Mouse (Mus musculus): ENCODE data around the gene Zeb2.

Zeb2 gene

DNA sequence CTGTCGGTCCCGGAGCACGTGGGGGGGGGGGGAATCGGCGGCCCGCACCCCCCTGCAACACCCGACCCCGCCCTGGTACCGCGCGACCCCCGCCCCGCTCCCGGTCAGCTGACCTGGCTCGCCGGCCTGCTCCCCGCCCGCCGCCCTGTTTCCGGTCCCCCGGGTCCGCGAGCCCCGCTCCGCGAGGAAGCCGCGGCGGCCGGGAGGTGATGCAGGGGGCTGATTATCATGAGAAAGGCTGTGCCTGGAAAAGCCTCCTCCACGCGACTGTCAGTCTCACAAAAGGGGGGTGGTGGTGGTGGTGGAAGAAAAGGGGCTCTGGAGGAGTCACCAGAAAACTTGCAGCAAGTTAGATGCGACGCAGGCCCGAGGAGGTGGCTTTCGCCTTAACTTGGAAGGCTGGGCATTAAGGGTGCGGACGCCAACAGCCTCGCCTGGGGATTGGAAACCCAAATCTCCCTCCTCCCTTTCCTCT is at the start of gene Zeb2:
Zeb2 (minus strand) TSS at position 309 of the 475 bp plus-strand sequence.
- DNase-seq = peak; percentile 47

DNA sequence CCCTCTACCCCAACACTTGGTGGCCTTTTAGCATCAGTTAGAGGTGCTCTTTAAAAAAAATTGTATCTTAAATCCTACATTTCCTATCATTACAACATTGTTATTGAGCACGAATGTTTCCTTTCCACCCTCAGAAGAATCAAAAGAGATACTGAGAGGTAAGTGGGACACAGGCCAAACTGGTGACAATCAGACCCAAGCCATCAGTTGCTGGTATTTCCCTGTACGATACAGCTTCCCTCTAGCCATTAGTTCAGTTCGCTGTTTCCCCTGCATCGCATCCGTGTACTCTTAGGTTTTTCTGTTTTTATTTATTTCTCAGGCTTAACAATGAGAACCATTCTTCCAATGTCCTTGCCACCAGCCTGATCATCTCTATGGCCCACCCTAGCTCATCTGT is 41.6 kb upstream of the Zeb2 start:
- no peak for DNase-seq

DNA sequence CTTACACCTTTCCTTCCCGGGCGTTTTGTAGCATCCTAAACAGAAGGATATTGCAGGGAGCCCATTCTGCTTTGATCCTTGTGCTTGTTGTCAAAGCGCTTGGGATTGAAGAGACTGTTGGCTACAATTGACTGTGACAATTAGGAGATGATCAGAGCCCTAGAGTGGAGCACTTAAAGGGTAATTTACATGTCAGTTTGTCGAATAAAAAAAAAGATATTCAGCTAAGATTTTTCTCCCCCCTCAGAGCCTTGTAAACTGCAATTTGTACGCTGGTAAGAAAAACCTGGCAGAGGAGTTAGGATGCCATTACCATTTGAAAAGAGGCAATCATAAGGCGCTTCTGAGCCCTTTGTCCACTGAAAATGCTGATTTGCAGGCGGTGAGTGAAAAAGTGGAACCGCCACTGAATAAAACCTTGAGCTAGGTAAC is 41.2 kb upstream of the Zeb2 start:
- no peak for DNase-seq

DNA sequence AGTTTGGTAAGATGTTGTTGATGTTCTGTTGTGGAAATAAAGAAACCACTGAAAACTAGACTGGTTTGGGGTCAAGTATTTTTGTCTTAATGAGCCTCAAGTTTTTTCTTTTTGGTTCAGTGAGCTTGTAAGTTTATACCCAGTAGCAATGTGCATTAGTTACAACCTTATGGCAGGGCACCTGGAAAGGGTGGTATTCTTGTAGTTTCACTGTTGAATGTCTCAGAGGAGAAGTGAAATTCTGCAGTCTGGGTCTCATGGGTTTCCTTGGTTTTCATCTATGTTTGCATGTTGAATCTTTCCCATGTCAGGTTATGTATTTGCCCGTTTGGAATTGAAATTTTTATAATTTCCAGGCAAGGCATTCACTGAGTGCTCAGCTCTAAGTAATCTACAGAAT is 36.1 kb upstream of the Zeb2 start:
- DNase-seq = no peak

DNA sequence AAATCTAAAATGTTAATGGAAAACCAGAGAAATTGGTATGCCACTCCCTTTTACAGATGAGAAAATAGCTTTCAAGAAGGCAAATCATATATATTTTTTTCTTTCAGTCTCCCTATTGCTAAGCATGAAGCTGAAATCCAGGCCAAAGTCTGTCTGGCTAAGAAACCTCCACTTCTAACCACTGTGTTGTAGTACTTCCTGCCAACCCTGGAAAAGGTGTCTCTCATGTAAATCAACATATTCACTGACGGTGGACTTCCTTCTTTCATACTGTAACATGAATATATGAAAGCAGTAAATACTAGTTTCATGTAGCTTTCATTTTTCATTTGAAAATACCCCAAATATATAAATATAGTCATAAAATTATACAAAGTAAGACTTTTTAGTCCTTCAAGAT is 26.0 kb upstream of the Zeb2 start:
- no peak for DNase-seq

DNA sequence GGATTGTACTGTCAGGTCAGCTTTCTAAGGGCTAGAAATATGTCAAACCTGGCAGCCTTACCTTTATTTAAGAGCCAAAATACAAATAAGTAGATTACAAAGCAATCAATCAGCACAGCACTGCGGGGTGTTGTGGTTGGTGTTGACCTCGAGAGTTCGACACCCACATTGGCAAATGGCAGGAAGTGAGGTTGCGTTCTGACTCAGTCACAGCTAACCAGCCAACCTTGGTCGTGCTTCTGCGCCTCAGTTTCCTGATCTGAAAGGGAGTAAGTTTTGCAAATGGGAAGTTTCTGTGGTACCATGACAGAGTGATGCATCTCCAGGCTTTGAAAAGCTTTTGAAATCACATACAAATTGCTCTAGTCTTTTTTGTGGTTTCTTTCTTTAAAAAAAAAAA is 21.7 kb upstream of the Zeb2 start:
- DNase-seq = no peak

DNA sequence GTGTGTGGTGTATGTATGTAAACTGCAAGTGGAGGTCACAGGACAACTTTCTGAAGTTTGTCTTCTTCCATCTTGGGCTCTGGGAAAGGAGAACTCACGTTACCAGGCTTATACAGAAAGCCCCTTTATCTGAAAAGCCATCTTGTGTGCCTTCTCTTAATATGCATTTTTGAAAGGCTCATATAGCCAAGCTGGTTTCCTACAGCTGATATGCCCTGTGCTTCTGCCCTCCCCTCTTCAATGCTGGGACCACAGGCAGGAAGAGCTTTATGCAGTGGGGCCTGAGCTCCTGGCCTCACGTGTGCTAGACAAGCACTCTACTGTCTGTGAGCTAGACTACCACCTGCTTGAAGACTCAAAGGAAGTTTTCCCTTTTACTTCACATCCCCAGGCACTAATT is 19.6 kb upstream of the Zeb2 start:
- DNase-seq = no peak

DNA sequence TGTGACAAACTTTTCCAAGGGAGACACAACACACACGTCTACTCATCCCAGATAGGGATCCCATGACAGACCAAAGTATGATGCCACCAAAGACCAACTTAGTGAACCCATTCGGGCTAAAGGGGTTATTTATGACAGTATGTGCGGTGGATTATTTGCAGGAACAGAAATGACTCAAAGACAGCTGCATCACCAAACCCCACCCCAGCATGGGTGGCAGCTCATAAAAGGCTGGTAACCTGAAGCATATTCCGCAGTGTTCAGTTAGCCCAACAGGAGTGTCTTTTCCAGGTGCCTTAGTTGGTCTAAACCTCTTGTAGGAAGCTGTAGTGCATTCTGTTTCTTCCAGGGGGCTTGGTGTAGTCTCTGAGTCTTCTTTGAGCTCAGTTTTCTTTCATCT is 16.0 kb upstream of the Zeb2 start:
- DNase-seq = no peak

DNA sequence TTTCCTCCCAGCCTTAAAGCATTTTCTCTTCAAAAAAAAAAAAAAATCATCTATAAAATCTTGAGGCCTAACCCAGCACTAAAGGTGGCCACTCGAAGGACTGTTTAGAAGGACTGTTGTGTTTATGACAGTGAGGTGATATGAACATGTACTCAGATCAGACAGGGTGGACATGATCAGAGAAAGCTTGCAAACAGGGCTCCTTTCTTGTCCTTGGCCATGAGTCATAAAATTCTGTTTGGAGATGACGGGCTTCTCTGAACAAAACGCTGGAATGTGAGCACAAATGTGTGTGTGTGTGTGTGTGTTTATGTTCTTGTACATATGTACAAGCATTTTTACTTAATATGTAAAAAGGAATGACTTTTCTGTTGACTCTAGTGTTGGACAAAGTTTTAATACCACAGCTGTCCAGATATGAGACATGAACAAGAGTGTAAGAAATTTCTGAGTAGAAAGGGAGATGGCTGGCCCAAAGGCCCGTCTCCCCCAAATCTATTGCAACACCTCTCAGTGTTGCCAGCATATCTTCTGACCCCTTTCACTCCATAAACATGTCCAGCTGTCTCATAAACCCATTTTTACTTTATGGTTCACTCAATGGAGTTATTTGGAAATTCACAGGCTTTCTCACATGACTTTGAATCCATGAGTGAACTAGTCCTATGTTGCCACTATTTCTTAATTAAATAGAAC is 13.4 kb upstream of the Zeb2 start:
- no peak for DNase-seq

DNA sequence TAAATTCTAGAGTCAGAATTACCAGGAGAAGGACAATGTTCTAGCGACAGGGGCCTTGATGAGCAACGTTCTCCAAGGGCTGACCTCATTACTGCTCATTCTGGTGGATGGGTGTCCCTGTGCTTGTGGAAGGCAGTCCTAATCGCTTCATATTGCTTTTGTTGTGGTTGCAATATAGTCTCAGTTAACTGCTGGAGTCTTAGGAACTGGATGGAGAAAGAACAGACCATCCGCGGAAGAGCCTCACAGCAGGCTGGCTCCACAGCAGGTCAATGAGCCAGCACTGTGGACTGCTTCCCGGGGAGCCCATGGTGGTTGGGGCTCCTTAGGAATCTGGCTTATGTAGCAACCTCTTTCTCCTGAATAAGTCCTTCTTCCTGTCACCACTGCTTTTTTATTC is 12.4 kb upstream of the Zeb2 start:
- no peak for DNase-seq

DNA sequence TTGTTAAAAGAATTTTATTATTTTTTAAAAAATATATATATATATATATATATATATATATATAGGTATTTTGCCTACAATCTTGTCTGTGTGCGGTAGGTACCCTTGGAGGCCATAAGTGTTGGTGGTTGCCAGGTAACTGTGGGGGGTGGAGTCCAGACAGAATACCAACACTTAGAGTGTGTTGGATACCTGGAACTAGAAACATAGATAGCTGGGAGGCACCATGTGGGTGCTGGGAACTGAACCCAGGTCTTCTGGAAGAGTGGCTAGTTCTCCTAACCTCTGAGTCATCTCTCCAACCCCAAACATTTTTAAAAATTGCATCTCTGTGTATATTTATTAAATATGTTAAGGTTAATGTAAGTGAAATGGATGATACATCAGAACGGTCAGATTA is 11.5 kb upstream of the Zeb2 start:
- no peak for DNase-seq

DNA sequence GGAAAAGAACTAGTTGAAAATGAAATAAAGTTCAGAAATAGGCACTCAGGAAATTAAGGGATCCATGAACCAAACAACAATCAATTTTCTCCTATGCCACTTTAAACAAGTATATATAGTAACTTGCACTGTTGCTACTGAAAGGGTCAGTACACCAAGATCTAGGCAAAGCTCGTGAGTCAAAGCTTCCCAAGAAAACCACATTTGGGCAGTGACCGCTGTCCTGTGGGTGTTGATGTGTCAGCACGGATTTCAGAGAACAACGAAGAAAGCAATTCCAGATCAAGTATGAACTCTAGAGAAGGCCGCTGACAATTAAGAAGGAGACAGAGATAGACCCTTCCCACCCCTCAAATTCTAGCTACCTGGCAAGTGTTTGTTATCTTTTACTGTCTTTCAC is 9.2 kb upstream of the Zeb2 start:
- no peak for DNase-seq

DNA sequence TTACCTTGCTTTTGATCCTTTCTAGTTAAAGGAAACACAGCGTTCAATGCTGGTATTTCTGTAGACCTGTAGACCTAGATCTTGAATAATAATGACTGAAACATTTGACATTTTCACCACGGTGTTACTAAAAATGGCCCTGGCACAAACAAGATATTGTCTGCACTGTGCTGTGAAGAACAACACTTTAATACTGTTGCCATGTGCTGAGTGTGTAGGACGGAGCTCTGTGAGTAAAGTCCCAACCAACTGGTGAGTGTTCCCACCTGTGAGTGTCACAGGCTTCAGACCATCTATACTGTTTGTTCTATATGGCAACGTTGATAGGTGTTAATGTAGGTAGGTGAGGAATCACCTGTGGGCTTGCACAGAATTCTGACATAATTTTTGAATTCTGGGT is 8.0 kb upstream of the Zeb2 start:
- no peak for DNase-seq

DNA sequence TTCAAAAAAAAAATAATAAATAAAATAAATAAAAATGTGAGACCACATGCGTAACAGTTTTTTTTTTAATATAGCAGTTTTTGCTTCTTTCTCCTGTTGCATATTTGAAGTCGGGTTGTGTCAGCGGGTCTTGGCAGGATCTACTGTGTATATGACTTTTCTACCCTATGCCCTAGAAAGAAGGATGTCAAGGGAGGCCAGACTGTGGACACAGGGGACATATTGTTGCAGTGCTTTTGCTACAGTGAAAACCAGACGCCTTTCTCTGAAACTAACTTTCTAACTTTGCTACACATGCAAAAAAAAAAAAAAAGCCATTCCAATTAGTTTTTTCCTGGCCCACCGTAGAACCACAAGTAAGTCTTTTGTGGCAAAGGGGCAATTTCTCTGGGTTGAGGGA is 6.3 kb upstream of the Zeb2 start:
- DNase-seq = no peak

DNA sequence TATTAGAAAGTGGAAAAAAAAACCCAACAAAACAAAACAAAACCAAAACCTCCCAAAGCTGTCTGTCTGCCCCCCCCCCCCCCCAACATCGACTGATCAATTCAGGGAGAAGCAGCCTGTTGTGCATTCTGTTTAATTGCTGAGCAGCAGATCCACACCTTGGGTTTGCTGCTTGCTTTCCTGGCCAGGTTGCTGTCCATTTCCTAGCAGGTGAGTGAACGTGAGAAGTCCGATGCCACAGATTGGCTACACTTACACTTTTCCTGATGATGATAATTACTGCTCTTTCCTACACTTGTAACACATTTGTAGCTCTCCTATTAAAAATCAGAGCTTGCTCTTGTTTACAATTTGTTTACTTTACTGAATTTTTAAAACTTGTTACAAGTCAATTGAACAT is 926 bp upstream of the Zeb2 start:
- DNase-seq = no peak

DNA sequence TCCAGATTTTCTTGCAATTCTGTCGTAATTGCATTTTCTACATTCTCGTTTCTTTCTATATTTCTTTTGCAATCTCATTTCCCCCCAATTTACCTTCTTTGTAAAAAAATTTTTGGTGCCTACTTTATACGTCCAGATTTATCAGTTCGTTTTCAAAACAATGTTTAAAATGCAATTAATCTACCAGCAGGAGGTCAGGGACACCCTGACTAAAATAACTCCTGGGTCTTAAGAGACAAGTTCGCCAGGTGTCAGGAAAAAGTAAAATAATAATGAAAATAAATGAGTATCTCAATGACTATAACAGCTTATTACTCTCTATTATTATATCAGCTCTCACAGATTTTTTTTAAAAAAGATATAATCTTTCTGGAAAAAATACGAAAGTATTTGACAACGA is 397 bp upstream of the Zeb2 start:
- DNase-seq = no peak

DNA sequence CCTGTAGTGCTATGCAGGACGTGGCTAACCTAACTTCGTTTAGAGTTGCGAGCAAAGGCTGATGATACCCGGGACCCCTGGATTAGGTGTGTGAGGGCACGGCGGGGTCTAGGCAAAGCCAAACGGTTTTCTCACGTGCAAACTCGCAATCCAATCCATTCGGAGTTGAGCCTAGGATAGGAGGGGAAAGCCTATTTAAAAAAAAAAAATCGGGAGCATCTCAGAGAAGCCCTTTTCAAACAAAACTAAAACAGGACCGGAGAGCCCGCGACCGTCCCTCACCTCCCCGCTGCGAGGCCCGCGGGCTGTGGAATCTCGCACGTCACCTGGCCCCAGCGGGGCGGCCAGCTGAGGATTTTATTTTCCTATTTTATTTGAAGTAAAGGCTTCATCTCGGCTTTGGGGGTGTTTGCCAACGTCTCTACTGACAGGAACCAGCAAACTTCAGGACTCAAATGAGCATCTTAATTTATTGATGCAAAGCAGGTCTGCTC is 617 bp downstream of the Zeb2 start:
- DNase-seq = peak; percentile 23

DNA sequence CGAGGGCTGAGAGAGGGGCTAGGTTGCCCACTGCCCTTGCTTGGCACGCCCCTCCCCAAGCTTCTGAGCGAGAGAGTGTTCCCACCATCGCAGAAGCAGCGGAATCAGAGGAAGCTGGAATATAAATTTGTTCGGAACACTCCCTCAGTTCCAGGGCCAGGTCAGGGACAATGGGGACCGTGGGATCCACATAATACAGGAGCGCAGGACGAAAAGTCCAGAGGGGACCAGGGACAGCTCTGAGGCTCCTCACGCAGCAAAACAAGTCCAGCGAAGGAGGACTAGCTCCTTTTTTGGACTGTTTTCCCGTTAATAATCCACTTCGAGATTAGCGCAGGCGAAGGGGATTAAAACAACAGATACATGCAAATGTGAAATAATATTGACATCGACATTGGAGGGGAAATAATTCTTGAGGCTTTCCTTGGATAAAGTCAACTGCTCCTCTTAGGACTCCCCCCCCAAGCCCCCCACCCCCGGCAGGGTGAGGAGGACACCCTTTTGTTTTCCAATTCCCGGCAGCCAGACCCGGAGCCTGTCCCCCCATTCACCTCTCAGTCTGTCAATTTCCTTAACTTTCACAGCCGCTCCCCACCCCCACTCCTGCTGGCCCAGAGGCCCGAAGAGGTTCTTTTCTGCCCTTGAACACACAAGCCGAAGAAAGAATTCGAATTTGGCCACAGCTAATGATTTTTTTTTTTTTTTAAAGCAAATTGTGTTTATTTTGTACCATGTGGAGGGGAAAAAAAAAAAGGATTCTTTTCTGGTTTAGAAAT is 1.3 kb downstream of the Zeb2 start:
- DNase-seq = no peak

DNA sequence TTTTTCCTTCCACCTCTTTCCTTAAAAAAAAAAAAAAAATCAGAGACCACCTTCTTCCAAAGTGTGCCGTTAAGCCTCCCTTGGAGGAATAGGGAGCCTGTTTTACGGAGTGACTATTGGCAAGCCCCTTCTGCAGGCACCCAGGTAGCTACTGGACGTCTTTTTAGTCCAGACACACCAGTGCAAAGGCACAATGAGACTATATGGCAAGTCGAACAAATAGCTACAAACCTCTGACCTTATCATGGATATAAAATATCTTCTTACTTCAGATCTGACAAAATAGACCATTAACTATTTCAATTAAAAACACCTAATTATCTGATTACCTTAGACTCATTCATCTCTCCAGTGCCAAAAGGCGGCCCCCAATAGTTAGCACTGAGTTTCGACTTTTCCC is 2.0 kb downstream of the Zeb2 start:
- DNase-seq = no peak

DNA sequence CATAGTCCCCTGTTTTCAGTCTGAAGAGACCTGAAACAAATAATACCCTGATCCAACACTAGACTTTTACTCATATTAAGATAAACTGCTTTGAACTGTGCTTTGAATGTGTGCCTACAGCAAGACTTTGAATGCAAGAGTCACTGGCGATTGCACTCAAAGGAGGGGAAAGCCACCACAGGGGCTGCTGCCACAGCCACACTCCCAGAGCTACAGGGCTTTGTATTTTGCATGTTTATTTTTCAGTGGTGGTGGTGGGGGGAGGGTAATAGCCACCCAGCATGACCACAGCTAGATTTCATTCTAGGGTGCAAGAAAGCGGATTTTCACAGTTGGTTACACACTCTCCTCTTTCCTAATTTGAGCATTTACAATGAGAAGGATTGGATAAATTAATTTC is 2.6 kb downstream of the Zeb2 start:
- no peak for DNase-seq

DNA sequence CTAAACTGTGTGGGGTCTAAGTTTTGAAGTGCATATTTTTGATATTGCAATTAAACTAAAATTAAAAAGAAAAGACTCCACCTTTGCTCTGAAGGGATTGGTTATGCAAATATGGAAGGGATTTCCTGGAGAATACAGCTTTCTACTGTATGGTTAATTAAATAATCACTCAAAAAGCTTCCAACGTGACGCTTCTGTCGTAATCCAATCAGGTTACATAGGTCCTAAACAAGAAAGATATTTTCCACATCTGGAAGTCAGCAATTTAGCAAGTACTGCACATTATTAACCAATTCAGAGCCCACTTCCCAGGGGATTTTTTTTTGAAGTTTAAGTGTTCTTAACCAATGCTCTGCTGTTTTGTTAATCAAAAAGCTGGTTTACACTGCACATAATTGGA is 3.3 kb downstream of the Zeb2 start:
- no peak for DNase-seq

DNA sequence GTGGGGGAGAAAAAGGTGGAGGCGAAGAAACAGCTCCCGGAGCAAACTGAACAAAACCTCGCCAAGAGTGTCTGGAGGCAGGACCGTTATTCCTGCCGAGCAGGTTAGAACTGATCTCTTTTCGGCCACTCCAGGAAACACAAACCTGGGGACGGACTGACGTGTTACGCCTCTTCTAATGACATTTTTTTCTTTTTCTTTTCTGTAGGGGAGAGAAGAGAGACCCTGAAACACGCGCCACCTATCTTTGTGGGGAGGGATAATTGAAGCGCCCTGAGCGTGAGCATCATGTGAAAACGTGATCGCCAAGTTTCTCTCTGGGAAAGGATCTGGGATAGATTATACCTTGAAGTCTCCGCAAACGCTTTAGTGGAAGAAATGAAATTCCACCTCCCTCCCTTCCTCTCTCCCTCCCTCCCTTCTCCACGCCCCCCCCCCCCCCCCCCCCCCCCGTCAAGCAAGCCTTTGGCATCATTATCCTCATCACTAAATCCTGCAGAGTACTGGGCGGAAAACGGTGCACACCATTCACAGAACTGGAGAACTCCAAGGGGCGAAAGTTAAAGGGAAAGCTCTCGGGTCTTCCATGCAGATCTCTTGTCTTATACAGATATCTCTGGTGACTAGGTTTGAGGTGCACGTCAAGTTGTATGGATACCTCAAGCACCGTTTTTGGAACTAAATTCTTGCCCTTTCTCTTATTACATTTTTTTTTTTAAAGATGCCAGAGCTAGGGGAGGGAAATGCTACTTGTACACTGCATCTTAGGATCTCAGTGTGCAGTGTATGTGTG is 4.1 kb downstream of the Zeb2 start:
- DNase-seq = peak; percentile 28

DNA sequence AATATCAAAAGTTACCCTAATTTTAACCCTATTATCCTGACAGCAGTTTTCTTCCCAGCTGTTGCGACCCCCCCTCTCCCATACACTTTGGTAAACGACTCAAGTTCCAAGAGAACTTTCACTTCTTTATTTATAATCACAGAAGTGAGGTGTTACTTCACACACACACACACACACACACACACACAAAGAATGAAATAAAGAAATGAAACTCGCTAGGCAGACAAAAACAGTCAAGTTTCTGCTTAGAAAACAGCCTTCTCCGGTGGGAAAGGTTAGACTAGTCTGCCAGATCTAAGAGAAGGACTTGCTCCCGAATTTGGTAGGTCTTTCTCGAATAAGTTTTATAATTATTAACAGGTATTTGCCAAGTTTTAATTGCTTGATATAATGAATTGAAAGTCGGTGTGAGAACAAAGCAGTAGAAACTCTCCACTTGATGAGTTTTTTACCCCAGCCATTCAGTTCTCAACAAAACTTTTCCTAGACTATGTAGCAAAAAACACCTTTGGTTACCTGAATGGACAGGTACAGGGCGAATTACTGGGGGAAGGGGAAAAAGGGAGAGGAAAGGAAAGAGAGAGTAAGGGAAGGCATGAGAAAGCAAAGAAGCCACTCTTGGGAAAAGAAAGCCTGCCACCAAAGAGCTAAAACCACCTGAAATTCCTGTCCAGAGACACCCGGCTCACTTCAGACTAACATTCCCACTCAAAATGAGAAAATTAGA is 5.0 kb downstream of the Zeb2 start:
- DNase-seq = no peak
